Mouse (Mus musculus) heart, postnatal 0 days (tissue): ENCODE measurements around the gene Pfkfb2.
A peak's percentile ranks its signal among the peaks of the same experiment; 100 is the strongest.

Source experiments
- CTCF ChIP-seq: IDR thresholded peaks from 2 replicates; pipeline ENCODE4 v1.5.1; 2016; ENCODE audit warnings: antibody characterized with exemption, control low read depth, low read depth
- EP300 ChIP-seq: IDR thresholded peaks from 2 replicates; pipeline ENCODE4 v1.6.1; 2016; ENCODE audit warnings: antibody characterized with exemption, low read depth

- TF ChIP-seq CTCF (no peak; the same call in 1 of the 2 replicates), EP300 (peak; percentile 95)
Measured at GRCm38 (mm10) chr1:130717291-130717871, 11.7 kb downstream of the Pfkfb2 start, which contains the start of gene Yod1.
